Mouse (Mus musculus): Measurements from ENCODE around the gene Itga10.

- no peak for TF ChIP-seq CTCF (IDR thresholded peaks at IDR 0.05; ENCODE audit: extremely low read depth, insufficient read length, insufficient replicate concordance, low read depth, low read length)
- TF ChIP-seq POLR2A (IDR thresholded peaks at IDR 0.05; ENCODE audit: low read depth, low read length): no peak
Observed at GRCm38 (mm10) chr3:96701003-96701402, 55.6 kb downstream of the Itga10 start.
